Mouse (Mus musculus): Measurements from ENCODE around the gene Irf6.

Gene Irf6

GRCm38 (mm10) chr1:193152872-193153271, at the start of gene Irf6:
Irf6 (plus strand) TSS chr1:193153111.
- DNase-seq (ENCODE audit: low spot score): no peak

GRCm38 (mm10) chr1:193112093-193112492, 40.8 kb upstream of the Irf6 start:
- DNase-seq (ENCODE audit: low spot score): no peak

DNA sequence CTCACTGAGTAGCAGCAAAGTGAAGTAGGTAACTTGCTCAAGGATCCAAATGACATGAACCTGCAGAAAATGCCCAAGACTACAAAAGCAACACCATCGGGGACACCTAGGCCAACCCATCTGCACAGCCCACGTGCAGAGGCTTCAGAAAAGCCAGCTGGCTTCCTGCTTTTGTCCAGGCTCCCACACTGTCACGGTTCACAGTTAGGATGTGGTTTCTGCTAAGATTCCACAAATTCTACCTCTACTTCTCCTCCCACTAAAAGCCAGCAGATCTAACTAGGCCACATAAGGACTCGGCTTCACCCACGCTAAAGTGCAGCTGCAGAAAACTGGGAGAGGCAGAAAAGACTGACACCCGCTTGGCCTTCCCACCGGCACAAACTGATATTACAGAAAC, 30.1 kb upstream of the Irf6 start:
- DNase-seq (ENCODE audit: low spot score): no peak

GRCm38 (mm10) chr1:193123290-193123689, 29.6 kb upstream of the Irf6 start:
- DNase-seq (ENCODE audit: low spot score): no peak

DNA sequence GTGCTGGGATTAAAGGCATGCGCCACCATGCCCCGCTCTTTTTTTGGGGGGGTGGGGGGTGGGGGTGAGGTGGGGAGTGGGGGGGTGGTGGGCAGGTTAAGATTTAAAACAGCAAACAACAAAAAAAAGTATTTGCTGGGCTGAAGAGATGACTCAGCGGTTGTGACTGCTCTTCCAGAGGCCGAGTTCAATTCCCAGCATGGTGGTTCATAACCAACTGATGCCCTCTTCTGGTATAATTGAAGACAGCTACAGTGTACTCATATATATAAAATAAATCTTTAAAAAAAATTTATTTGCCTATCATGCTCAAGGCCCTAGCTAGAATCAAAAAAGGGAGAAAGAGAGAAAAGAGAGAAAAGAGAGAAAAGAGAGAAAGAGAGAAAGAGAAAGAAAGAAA, 27.1 kb upstream of the Irf6 start:
- no peak for DNase-seq (ENCODE audit: low spot score)

DNA sequence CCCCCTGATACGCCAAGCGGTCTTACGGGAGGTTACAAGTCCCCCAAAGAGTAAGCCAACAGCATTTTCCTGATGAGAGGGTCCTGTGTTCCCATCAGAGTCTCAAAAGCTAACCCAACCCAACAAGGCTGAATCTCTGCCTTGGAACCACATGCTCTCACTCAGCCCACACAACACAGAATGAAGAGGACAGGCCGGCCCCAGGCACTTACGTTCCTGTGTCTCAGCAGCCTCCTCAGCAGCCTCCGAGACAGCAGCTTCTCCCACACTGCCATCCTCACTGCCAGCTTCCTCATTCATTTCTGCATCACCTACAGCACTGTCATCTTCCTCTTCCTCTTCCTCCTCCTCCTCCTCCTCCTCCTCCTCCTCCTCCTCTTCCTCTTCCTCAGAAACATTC, 24.9 kb upstream of the Irf6 start:
- no peak for DNase-seq (ENCODE audit: low spot score)

DNA sequence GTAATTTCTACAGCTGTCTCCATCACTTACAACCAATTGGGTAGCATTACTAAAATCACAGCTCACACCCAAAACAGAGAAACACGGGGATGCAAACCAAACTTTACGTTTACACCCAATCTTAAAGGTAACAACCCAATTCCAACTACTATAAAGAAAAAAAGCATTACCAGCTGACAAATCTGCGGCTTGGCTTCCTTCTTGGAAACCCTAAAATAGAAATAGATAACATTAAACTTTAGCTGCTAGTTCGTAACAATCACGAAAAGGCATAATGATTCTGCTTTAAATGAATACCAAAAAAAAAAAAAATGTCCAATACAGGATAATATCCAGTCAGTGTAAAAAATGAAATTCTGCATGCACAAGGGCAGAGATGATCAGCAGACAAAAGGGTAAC, 23.6 kb upstream of the Irf6 start:
- DNase-seq (ENCODE audit: low spot score): no peak

GRCm38 (mm10) chr1:193129786-193130455, 23.0 kb upstream of the Irf6 start, which contains the start of gene Diexf:
Diexf (minus strand) TSS chr1:193130272.
- DNase-seq (ENCODE audit: low spot score): peak; percentile 97

DNA sequence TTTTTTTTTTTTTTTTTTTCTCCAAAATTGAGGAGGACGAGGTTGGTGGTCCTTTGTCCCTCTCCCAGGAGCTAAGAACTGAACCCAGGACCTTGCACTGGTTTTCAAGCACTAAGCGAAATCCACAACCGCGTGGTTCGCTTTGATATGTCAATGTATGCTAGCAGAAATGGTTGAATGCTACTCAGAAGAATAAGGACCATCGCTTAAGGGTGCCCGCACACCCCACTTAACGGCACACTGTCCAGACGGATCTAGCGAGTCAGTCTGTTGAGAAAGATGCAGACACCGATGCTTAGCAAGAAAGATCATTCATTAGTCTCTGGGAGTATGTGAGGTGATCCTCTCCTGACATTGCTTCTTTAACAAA, 22.5 kb upstream of the Irf6 start:
- peak; percentile 28 for DNase-seq (ENCODE audit: low spot score)

DNA sequence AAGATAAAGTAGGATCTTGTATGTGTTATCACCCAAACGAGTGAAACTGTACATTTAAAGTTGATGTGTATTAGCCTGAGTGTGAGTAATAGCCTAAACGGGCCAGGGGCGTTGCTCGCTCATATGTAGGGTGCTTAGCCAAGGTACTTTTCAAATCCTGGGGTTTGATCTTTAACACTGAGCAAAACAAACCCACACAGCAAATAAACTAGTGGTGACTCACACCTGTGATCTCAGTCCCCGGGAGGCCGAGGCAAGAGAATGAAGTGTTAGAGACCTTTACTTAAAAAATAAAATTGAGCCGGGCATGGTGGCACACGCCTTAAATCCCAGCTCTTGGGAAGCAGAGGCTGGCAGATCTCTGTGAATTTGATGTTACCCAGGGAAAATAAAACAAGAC, 22.1 kb upstream of the Irf6 start:
- no peak for DNase-seq (ENCODE audit: low spot score)

DNA sequence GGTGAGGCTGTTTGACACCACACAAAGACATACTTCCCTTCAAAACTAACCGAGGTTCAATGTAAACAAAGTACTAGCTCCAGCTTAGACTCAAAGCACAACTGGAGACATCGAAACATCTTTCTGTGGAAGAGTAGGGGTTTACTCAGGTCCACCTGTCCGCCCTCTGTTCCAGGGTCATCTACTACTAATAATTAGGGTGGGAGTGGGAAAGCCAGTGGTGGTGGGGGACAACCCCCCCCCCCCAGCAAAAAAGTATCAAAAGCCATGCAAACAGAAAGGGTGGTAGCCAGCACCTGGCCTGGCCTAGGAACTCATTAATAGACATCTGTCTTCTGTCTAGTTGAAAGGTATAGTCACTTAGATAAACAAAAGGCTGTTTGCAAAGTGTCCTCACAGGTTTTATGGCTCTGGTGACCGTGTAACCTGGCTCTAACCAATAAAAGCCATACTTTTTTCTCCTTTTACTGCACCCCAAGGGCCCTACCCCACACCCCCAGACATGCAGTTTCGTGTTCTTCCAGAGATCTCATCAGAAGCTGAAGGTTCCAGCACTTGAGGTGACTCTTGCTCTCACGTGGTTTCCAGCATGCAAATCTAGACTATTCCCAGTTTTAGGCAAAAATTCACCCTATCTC, 21.5 kb upstream of the Irf6 start:
- no peak for DNase-seq (ENCODE audit: low spot score)

DNA sequence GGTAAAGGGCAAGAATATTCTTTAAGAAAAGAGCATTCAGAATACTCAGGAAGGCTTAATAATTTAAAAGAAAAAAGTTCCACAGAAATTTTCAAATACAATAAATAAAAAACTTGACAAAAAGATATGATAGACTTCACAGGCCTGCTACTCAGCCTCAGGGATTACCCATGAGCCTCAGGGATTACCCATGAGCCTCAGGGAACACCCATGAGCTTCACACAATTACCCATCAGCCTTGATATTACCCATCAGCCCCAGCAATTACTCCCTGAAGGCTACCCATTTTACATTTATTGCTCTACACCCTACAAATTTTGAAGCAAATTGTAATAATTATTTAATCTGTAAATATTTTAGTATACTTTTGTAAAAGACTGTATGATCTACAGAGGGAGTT, 20.5 kb upstream of the Irf6 start:
- DNase-seq (ENCODE audit: low spot score): no peak

- no peak for DNase-seq (ENCODE audit: low spot score)
These were observed 19.2 kb upstream of the Irf6 start for GRCm38 (mm10) chr1:193133726-193134125.

GRCm38 (mm10) chr1:193138087-193138486, 14.8 kb upstream of the Irf6 start:
- DNase-seq (ENCODE audit: low spot score): no peak

GRCm38 (mm10) chr1:193138669-193139068, 14.2 kb upstream of the Irf6 start:
- DNase-seq (ENCODE audit: low spot score): no peak

GRCm38 (mm10) chr1:193141118-193141517, 11.8 kb upstream of the Irf6 start:
- DNase-seq (ENCODE audit: low spot score): no peak

GRCm38 (mm10) chr1:193142517-193143062, 10.3 kb upstream of the Irf6 start:
- no peak for DNase-seq (ENCODE audit: low spot score)

GRCm38 (mm10) chr1:193144516-193144915, 8.4 kb upstream of the Irf6 start:
- no peak for DNase-seq (ENCODE audit: low spot score)

- DNase-seq (ENCODE audit: low spot score): no peak
These were observed 7.8 kb upstream of the Irf6 start for GRCm38 (mm10) chr1:193145101-193145500.

DNA sequence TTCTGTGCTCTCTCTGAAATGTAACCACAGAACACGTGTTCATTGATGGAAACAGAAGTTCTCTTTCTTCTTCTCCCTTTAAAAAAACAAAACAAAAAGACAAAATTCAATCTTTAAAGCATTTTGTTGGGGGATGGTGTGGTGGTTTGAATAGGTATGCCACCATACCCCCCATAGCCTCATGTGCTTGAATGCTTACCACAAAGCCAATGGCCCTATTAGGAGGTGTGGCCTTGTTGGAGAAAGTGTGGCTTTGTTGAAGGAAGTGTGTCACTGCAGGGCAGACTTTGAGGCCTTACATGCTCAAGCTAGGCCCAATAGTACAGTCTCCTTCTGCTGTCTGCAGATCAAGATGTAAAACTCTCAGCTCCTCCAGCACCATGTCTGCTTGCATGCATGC, 6.5 kb upstream of the Irf6 start:
- DNase-seq (ENCODE audit: low spot score): no peak

DNA sequence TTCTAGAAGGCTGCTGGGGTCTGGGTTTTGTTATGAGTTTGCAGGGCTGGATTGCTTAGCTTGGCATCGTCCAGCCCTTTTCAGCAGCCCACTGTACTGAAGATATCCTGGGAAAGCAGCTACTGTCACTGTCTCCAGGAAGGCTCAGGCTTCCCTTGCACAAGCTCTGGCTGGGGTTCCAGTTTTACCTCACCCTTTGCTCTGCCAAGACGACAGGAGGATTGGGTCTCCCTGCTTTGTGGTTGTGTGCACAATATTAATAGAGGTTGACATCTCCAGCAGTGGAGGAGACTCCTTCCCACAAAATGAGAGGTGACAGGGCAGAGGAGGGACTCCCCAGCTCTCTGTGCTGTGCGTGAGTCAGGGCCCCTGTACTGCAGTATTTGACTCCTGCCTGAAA, 3.7 kb upstream of the Irf6 start:
- no peak for DNase-seq (ENCODE audit: low spot score)

GRCm38 (mm10) chr1:193151134-193151533, 1.8 kb upstream of the Irf6 start:
- DNase-seq (ENCODE audit: low spot score): no peak

DNA sequence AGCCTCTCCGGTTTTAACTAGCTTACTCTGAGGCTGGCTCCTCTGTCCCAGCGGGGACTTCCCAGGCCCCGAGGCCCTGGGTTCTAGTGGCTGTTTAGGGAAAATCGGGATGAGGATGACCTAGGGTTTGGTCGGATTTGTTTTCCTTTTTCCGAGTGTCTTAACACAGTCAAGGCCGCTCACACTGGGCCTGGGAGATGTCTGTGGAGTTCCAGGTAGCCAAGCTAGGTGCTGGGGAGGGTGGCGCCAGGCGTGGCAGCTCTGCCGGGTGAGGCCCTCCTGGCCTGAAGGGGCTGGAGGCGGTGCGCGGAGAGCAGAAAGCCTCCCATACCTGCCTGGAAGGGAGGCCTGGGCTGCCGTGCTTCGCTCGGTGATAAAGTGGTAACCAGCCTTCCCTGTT, 650 bp downstream of the Irf6 start:
- DNase-seq (ENCODE audit: low spot score): no peak

Data from layer of hippocampus, adult 11-12 months (tissue).